Mouse (Mus musculus): ENCODE measurements around the gene Proser3. TPM values are rescaled to one million over a fixed set of nuclear protein-coding genes. Genes with fewer than 3 reads are reported as not detected.
A peak's percentile ranks its signal among the peaks of the same experiment; 100 is the strongest.

Gene Proser3
- polyA plus RNA-seq, 1 experiment from 2014 or later = 21.6 TPM

- 11% methylated on average over 23 of the region's 23 CpGs for WGBS
- Histone ChIP-seq H3K27ac (peak overlapping the region; percentile 95), H3K9me3 (replicated peaks) (no peaks in the 10 kb centered on the region), H3K27me3 (ENCODE audit: low read depth, poor library complexity, severe bottlenecking) (no peaks in the 10 kb centered on the region), H3K4me1 (peaks cover 28% of the 10 kb centered on the region), H3K36me3 (peaks cover 60% of the 10 kb centered on the region), H3K4me3 (peak overlapping the region; percentile 67)
- peak; percentile 53 for DNase-seq (ENCODE audit: low spot score)
These were observed 1.0 kb upstream of the Proser3 start for GRCm38 (mm10) chr7:30553021-30553589.

GRCm38 (mm10) chr7:30551445-30552101, 526 bp downstream of the Proser3 start:
- peak overlapping the region; percentile 67 for H3K4me3 ChIP-seq
- H3K27ac ChIP-seq = peak overlapping the region; percentile 95
- WGBS = 4% methylated on average over 10 of the region's 10 CpGs
- DNase-seq (ENCODE audit: low spot score) = no peak
- H3K4me1 ChIP-seq = peaks cover 17% of the 10 kb centered on the region
- H3K36me3 ChIP-seq = peaks cover 60% of the 10 kb centered on the region
- no peaks in the 10 kb centered on the region for H3K9me3 ChIP-seq (replicated peaks)
- no peaks in the 10 kb centered on the region for H3K27me3 ChIP-seq (ENCODE audit: low read depth, poor library complexity, severe bottlenecking)

- H3K27ac ChIP-seq = no peak overlapping the region
- H3K27me3 ChIP-seq (ENCODE audit: low read depth, poor library complexity, severe bottlenecking) = no peaks in the 10 kb centered on the region
- H3K4me3 ChIP-seq = peak overlapping the region; percentile 67; the same call in 1 of the 2 replicates
- no peak for DNase-seq (ENCODE audit: low spot score)
- no peaks in the 10 kb centered on the region for H3K9me3 ChIP-seq (replicated peaks)
- peaks cover 60% of the 10 kb centered on the region for H3K36me3 ChIP-seq
- H3K4me1 ChIP-seq = peaks cover 14% of the 10 kb centered on the region
- 97% methylated on average over 1 of the region's 1 CpGs for WGBS
These were observed 1.5 kb downstream of the Proser3 start for GRCm38 (mm10) chr7:30550603-30551002.

GRCm38 (mm10) chr7:30549880-30550279, 2.2 kb downstream of the Proser3 start:
- Histone ChIP-seq H3K27me3 (ENCODE audit: low read depth, poor library complexity, severe bottlenecking) (no peaks in the 10 kb centered on the region), H3K4me1 (peaks cover 14% of the 10 kb centered on the region), H3K4me3 (no peak overlapping the region), H3K36me3 (peaks cover 58% of the 10 kb centered on the region), H3K9me3 (replicated peaks) (no peaks in the 10 kb centered on the region), H3K27ac (no peak overlapping the region)
- 91% methylated on average over 2 of the region's 2 CpGs for WGBS
- DNase-seq (ENCODE audit: low spot score) = no peak

GRCm38 (mm10) chr7:30544327-30544726, 7.8 kb downstream of the Proser3 start:
- DNase-seq (ENCODE audit: low spot score) = no peak
- H3K9me3 ChIP-seq (replicated peaks) = no peaks in the 10 kb centered on the region
- H3K4me3 ChIP-seq = no peak overlapping the region
- H3K4me1 ChIP-seq = no peaks in the 10 kb centered on the region
- 95% methylated on average over 2 of the region's 2 CpGs for WGBS
- no peak overlapping the region for H3K27ac ChIP-seq
- no peaks in the 10 kb centered on the region for H3K27me3 ChIP-seq (ENCODE audit: low read depth, poor library complexity, severe bottlenecking)
- peaks cover 87% of the 10 kb centered on the region for H3K36me3 ChIP-seq

- Histone ChIP-seq H3K27ac (no peak overlapping the region), H3K4me3 (no peak overlapping the region), H3K36me3 (peaks cover 62% of the 10 kb centered on the region), H3K27me3 (ENCODE audit: low read depth, poor library complexity, severe bottlenecking) (no peaks in the 10 kb centered on the region), H3K4me1 (peaks cover 3% of the 10 kb centered on the region), H3K9me3 (replicated peaks) (no peaks in the 10 kb centered on the region)
- no peak for DNase-seq (ENCODE audit: low spot score)
- 85% methylated on average over 7 of the region's 7 CpGs for WGBS
These were observed 11.5 kb downstream of the Proser3 start for GRCm38 (mm10) chr7:30540572-30540971.

- Histone ChIP-seq H3K27ac (peak within 1 kb of the TSS; percentile 90), H3K4me1 (peaks cover 26% of the 10 kb centered on the region), H3K27me3 (ENCODE audit: low read depth, poor library complexity, severe bottlenecking) (peaks cover 11% of the 10 kb centered on the region), H3K4me3 (peak within 1 kb of the TSS; percentile 71), H3K36me3 (peaks cover 52% of the 10 kb centered on the region), H3K9me3 (replicated peaks) (no peaks in the 10 kb centered on the region)
- peak; percentile 97 for DNase-seq (ENCODE audit: low spot score)
- under 1% methylated on average over 71 of the region's 84 CpGs for WGBS
These were observed 17.2 kb downstream of the Proser3 start, which contains the start of gene Arhgap33 for GRCm38 (mm10) chr7:30534633-30535577. Gene Arhgap33, minus strand, starts transcription at chr7:30535060.

- Histone ChIP-seq H3K36me3 (peaks cover 52% of the 10 kb centered on the region), H3K4me1 (peaks cover 26% of the 10 kb centered on the region), H3K27me3 (ENCODE audit: low read depth, poor library complexity, severe bottlenecking) (peaks cover 11% of the 10 kb centered on the region), H3K4me3 (peak overlapping the region; percentile 71), H3K9me3 (replicated peaks) (no peaks in the 10 kb centered on the region), H3K27ac (peak overlapping the region; percentile 90)
- DNase-seq (ENCODE audit: low spot score) = no peak
- 10% methylated on average over 26 of the region's 26 CpGs for WGBS
These were observed 18.0 kb downstream of the Proser3 start for GRCm38 (mm10) chr7:30533941-30534632.

- no peak overlapping the region; the same call in 1 of the 2 replicates for H3K4me3 ChIP-seq
- DNase-seq (ENCODE audit: low spot score) = no peak
- H3K4me1 ChIP-seq = peaks cover 26% of the 10 kb centered on the region
- H3K27ac ChIP-seq = no peak overlapping the region
- H3K9me3 ChIP-seq (replicated peaks) = no peaks in the 10 kb centered on the region
- 40% methylated on average over 8 of the region's 8 CpGs for WGBS
- H3K36me3 ChIP-seq = peaks cover 54% of the 10 kb centered on the region
- peaks cover 11% of the 10 kb centered on the region for H3K27me3 ChIP-seq (ENCODE audit: low read depth, poor library complexity, severe bottlenecking)
These were observed 19.2 kb downstream of the Proser3 start for GRCm38 (mm10) chr7:30532931-30533330.

GRCm38 (mm10) chr7:30531291-30531815, 20.7 kb downstream of the Proser3 start:
- H3K36me3 ChIP-seq = peaks cover 68% of the 10 kb centered on the region
- peaks cover 17% of the 10 kb centered on the region for H3K27me3 ChIP-seq (ENCODE audit: low read depth, poor library complexity, severe bottlenecking)
- H3K4me3 ChIP-seq = no peak overlapping the region
- H3K27ac ChIP-seq = no peak overlapping the region
- H3K9me3 ChIP-seq (replicated peaks) = no peaks in the 10 kb centered on the region
- 85% methylated on average over 9 of the region's 9 CpGs for WGBS
- peaks cover 34% of the 10 kb centered on the region for H3K4me1 ChIP-seq
- DNase-seq (ENCODE audit: low spot score) = no peak

GRCm38 (mm10) chr7:30526981-30527380, 25.1 kb downstream of the Proser3 start:
- peaks cover 95% of the 10 kb centered on the region for H3K36me3 ChIP-seq
- WGBS = 72% methylated on average over 14 of the region's 14 CpGs
- peak overlapping the region; percentile 72; the same call in 1 of the 2 replicates for H3K27ac ChIP-seq
- no peaks in the 10 kb centered on the region for H3K9me3 ChIP-seq (replicated peaks)
- H3K4me1 ChIP-seq = peaks cover 13% of the 10 kb centered on the region
- DNase-seq (ENCODE audit: low spot score) = no peak
- 0 out of 2 replicates have a peak overlapping the region, but pooled peaks have one; percentile 27 for H3K4me3 ChIP-seq
- peaks cover 10% of the 10 kb centered on the region for H3K27me3 ChIP-seq (ENCODE audit: low read depth, poor library complexity, severe bottlenecking)

GRCm38 (mm10) chr7:30526399-30526798, 25.7 kb downstream of the Proser3 start:
- Histone ChIP-seq H3K9me3 (replicated peaks) (no peaks in the 10 kb centered on the region), H3K27me3 (ENCODE audit: low read depth, poor library complexity, severe bottlenecking) (peaks cover 10% of the 10 kb centered on the region), H3K27ac (peak overlapping the region; percentile 72), H3K4me3 (peak overlapping the region; percentile 27), H3K36me3 (peaks cover 89% of the 10 kb centered on the region), H3K4me1 (peaks cover 16% of the 10 kb centered on the region)
- no peak for DNase-seq (ENCODE audit: low spot score)
- WGBS = 16% methylated on average over 16 of the region's 17 CpGs

Data from limb, embryonic 10.5 days (tissue).